In genomic region chr3:50694904-50695680, GRCm38 (mm10) we compare ENCODE assay signal across 12 mouse cellular contexts.
DNase-seq lines count a peak whose midpoint lies in the region; ATAC-seq lines count a peak whose summit lies in the region.
"Had no signal": no experiment of that assay in that cellular context is flagged by ENCODE, and none has a peak within 500 bp of the region (broad histone marks: within the 10 kb centered on the region; RNA-seq: fewer than 3 reads in every experiment).

No protein-coding gene starts in this region.

- H3K4me1 ChIP-seq in heart, embryonic 13.5 days = no peaks in the 10 kb centered on the region; the same call in 1 of the 2 replicates
- no peaks in the 10 kb centered on the region for H3K4me1 ChIP-seq in heart, embryonic 12.5 days (replicated peaks)
- H3K4me1 ChIP-seq in midbrain, embryonic 13.5 days (replicated peaks) = peaks cover 12% of the 10 kb centered on the region
- peaks cover 14% of the 10 kb centered on the region; the same call in 1 of the 2 replicates for H3K4me1 ChIP-seq in midbrain, embryonic 10.5 days
- peaks cover 3% of the 10 kb centered on the region; the same call in 1 of the 2 replicates for H3K4me1 ChIP-seq in intestine, embryonic 16.5 days (ENCODE audit: control insufficient read depth, insufficient read depth, low read length)

- no peak for DNase-seq in midbrain, embryonic 10.5 days (ENCODE audit: low spot score)
- DNase-seq in thymus, postnatal 25 days = peak; percentile 40
- DNase-seq in cerebellum, postnatal 10 days = no peak
- no peak for DNase-seq in layer of hippocampus, adult 8-10 months (ENCODE audit: low spot score in 2 of 2)
- DNase-seq: adrenal gland, postnatal 10 days; kidney, postnatal 25 days had no signal

- H3K9me3 ChIP-seq in heart, embryonic 13.5 days = no peaks in the 10 kb centered on the region
- H3K9me3 ChIP-seq in heart, embryonic 12.5 days (replicated peaks) = no peaks in the 10 kb centered on the region
- no peaks in the 10 kb centered on the region for H3K9me3 ChIP-seq in midbrain, embryonic 13.5 days
- no peaks in the 10 kb centered on the region for H3K9me3 ChIP-seq in midbrain, embryonic 10.5 days (replicated peaks)
- H3K9me3 ChIP-seq in intestine, embryonic 16.5 days (ENCODE audit: control insufficient read depth, low read length) = no peaks in the 10 kb centered on the region
- H3K9me3 ChIP-seq: midbrain, embryonic 12.5 days had no signal

- WGBS in heart, embryonic 13.5 days = 67% methylated on average over 15 of the region's 15 CpGs
- WGBS in heart, embryonic 12.5 days = 73% methylated on average over 15 of the region's 15 CpGs
- WGBS in midbrain, embryonic 13.5 days = 55% methylated on average over 15 of the region's 15 CpGs
- WGBS in midbrain, embryonic 10.5 days = 75% methylated on average over 15 of the region's 15 CpGs
- WGBS in intestine, embryonic 16.5 days = 63% methylated on average over 15 of the region's 15 CpGs

- H3K27me3 ChIP-seq in heart, embryonic 13.5 days (replicated peaks) = no peaks in the 10 kb centered on the region
- H3K27me3 ChIP-seq in heart, embryonic 12.5 days (replicated peaks) = no peaks in the 10 kb centered on the region
- no peaks in the 10 kb centered on the region for H3K27me3 ChIP-seq in midbrain, embryonic 13.5 days
- H3K27me3 ChIP-seq in midbrain, embryonic 10.5 days (ENCODE audit: low read depth, poor library complexity, severe bottlenecking) = no peaks in the 10 kb centered on the region
- H3K27me3 ChIP-seq in intestine, embryonic 16.5 days (replicated peaks; ENCODE audit: control insufficient read depth, insufficient read depth, low read length) = no peaks in the 10 kb centered on the region
- H3K27me3 ChIP-seq: midbrain, embryonic 12.5 days had no signal

- no peak overlapping the region for H3K4me3 ChIP-seq in heart, embryonic 13.5 days
- no peak overlapping the region for H3K4me3 ChIP-seq in heart, embryonic 12.5 days
- no peak overlapping the region for H3K4me3 ChIP-seq in midbrain, embryonic 13.5 days (replicated peaks)
- H3K4me3 ChIP-seq in midbrain, embryonic 10.5 days = no peak overlapping the region
- no peak overlapping the region for H3K4me3 ChIP-seq in intestine, embryonic 16.5 days (ENCODE audit: low read length)
- H3K4me3 ChIP-seq: midbrain, embryonic 12.5 days had no signal

- peak overlapping the region; percentile 32; the same call in 1 of the 2 replicates for H3K27ac ChIP-seq in heart, embryonic 13.5 days (replicated peaks)
- no peak overlapping the region for H3K27ac ChIP-seq in heart, embryonic 12.5 days (ENCODE audit: poor library complexity, severe bottlenecking)
- H3K27ac ChIP-seq in midbrain, embryonic 13.5 days = no peak overlapping the region
- no peak overlapping the region for H3K27ac ChIP-seq in midbrain, embryonic 10.5 days (replicated peaks)
- peak overlapping the region; percentile 43; the same call in 1 of the 2 replicates for H3K27ac ChIP-seq in intestine, embryonic 16.5 days (ENCODE audit: low read length)
- H3K27ac ChIP-seq: liver, embryonic 14.5 days; midbrain, embryonic 12.5 days had no signal

- 0 out of 2 replicates have a peak overlapping the region, but pooled peaks have one; percentile 13 for H3K4me2 ChIP-seq in heart, embryonic 13.5 days
- H3K4me2 ChIP-seq in heart, embryonic 12.5 days = no peak overlapping the region
- 0 out of 2 replicates have a peak overlapping the region, but pooled peaks have one; percentile 3 for H3K4me2 ChIP-seq in midbrain, embryonic 13.5 days (replicated peaks)
- no peak overlapping the region for H3K4me2 ChIP-seq in intestine, embryonic 16.5 days (ENCODE audit: low read depth, low read length)
- H3K4me2 ChIP-seq: midbrain, embryonic 12.5 days had no signal

- ATAC-seq in heart, embryonic 13.5 days (ENCODE audit: extremely low read depth, insufficient number of reproducible peaks, low FRiP score, low TSS enrichment) = no peak
- no peak for ATAC-seq in heart, embryonic 12.5 days (ENCODE audit: insufficient number of reproducible peaks, low FRiP score)
- ATAC-seq in midbrain, embryonic 13.5 days = no peak
- ATAC-seq in intestine, embryonic 16.5 days = no peak

- H3K36me3 ChIP-seq in heart, embryonic 13.5 days = no peaks in the 10 kb centered on the region
- H3K36me3 ChIP-seq in heart, embryonic 12.5 days = no peaks in the 10 kb centered on the region
- H3K36me3 ChIP-seq in midbrain, embryonic 13.5 days = no peaks in the 10 kb centered on the region
- no peaks in the 10 kb centered on the region for H3K36me3 ChIP-seq in midbrain, embryonic 10.5 days
- H3K36me3 ChIP-seq in intestine, embryonic 16.5 days (ENCODE audit: control insufficient read depth, insufficient read depth, low read length) = no peaks in the 10 kb centered on the region
- H3K36me3 ChIP-seq: midbrain, embryonic 12.5 days had no signal

- no peak overlapping the region for H3K9ac ChIP-seq in heart, embryonic 13.5 days
- no peak overlapping the region for H3K9ac ChIP-seq in heart, embryonic 12.5 days
- H3K9ac ChIP-seq in midbrain, embryonic 13.5 days (replicated peaks) = no peak overlapping the region
- H3K9ac ChIP-seq in intestine, embryonic 16.5 days (ENCODE audit: low read depth, low read length) = no peak overlapping the region
- H3K9ac ChIP-seq: liver, embryonic 14.5 days; midbrain, embryonic 12.5 days had no signal

Comparison
In these comparisons a context has a peak if more than half of its experiments do, and no peak if none do; other contexts are left out.
1. H3K27ac ChIP-seq: peak in heart, embryonic 13.5 days (single experiment) and intestine, embryonic 16.5 days (single experiment); none in heart, embryonic 12.5 days (single experiment), midbrain, embryonic 13.5 days (single experiment) and midbrain, embryonic 10.5 days (single experiment).
2. H3K4me2 ChIP-seq: peak in heart, embryonic 13.5 days (single experiment) and midbrain, embryonic 13.5 days (single experiment); none in heart, embryonic 12.5 days (single experiment) and intestine, embryonic 16.5 days (single experiment).